Mouse (Mus musculus) limb, embryonic 13.5 days (tissue): ENCODE measurements around the gene Dip2c. TPM values are rescaled to one million over a fixed set of nuclear protein-coding genes. Genes with fewer than 3 reads are reported as not detected.

Experiments used
- ATAC-seq: fragments of 200-750 bp; cut with Nextera tagmentation; 2 replicates; pipeline ENCODE4 v1.8.0; 2017; ENCODE audit warnings: low read depth, moderate number of reproducible peaks, moderate TSS enrichment; ENCODE audit not compliant: low FRiP score
- H3K27ac ChIP-seq: fragments of 300-500 bp; sonication (generic); 2 replicates; pipeline ENCODE4 v1.5.1; 2015; ENCODE audit warnings: inconsistent platforms, mild to moderate bottlenecking, moderate library complexity
- H3K27me3 ChIP-seq: fragments of 300-500 bp; sonication (generic); 2 replicates; pipeline ENCODE4 v1.6.1; 2015; ENCODE audit warnings: mild to moderate bottlenecking, inconsistent platforms
- H3K36me3 ChIP-seq: fragments of 300-500 bp; sonication (generic); 2 replicates; pipeline ENCODE4 v1.6.1; 2015; ENCODE audit warnings: inconsistent platforms, mild to moderate bottlenecking, moderate library complexity
- H3K4me1 ChIP-seq: fragments of 300-500 bp; sonication (generic); 2 replicates; pipeline ENCODE4 v1.6.1; 2015; ENCODE audit warnings: inconsistent platforms
- H3K4me2 ChIP-seq: fragments of 300-500 bp; sonication (generic); replicated peaks from 2 replicates; pipeline ENCODE4 v1.6.1; 2015; ENCODE audit warnings: inconsistent platforms, mild to moderate bottlenecking, moderate library complexity
- H3K4me3 ChIP-seq: fragments of 300-500 bp; sonication (generic); 2 replicates; pipeline ENCODE4 v1.5.1; 2015; ENCODE audit warnings: moderate library complexity, mild to moderate bottlenecking, inconsistent platforms
- H3K9ac ChIP-seq: fragments of 300-500 bp; sonication (generic); 2 replicates; pipeline ENCODE4 v1.6.1; 2015; ENCODE audit warnings: mild to moderate bottlenecking, inconsistent platforms
- H3K9me3 ChIP-seq: fragments of 300-500 bp; sonication (generic); 2 replicates; pipeline ENCODE4 v1.6.1; 2016; ENCODE audit warnings: inconsistent platforms
- WGBS: fragments of 180-500 bp; shearing (Covaris S2); methylation state at CpG from one replicate; pipeline ENCODE4 v1.1.7; 2015; 5-methylcytosine and 5-hydroxymethylcytosine counted together
- polyA plus RNA-seq: library from polyadenylated mRNA; unstranded; fragments of >200 nt; fragmentation: Nextera tagmentation; extraction: Ambion mirVana; gene quantifications from 2 replicates; pipeline ENCODE4 v1.2.1, GENCODE M21; 2015

Gene Dip2c
- polyA plus RNA-seq, 1 experiment from 2014 or later: 5.7 TPM

DNA sequence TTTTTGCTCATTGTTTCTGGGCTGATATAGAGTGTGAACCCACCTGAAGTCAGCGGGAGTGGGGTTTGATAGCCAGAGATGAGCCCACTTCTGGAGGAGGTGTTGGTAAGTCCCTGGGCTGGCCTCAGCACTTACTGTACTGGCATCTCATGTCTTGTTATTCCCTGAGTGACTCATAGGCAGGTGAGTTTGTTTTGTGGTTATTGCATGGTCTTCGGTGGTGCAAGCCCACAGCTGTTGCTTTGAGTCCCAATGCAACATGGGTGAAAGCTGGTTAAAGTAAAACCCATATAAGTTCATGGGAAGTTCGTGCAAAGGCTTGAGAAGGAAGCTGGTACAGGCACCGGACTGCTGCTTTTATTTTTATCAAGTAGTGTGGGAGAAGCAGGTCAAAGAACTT is 64.0 kb downstream of the Dip2c start:
- Histone ChIP-seq H3K4me2 (no peak overlapping the region), H3K4me3 (no peak overlapping the region), H3K36me3 (no peaks in the 10 kb centered on the region), H3K9ac (no peak overlapping the region), H3K27ac (no peak overlapping the region), H3K9me3 (no peaks in the 10 kb centered on the region), H3K4me1 (no peaks in the 10 kb centered on the region), H3K27me3 (no peaks in the 10 kb centered on the region)
- ATAC-seq: no peak
- 86% methylated on average over 4 of the region's 4 CpGs for WGBS

GRCm38 (mm10) chr13:9342696-9343095 is 66.4 kb downstream of the Dip2c start:
- ATAC-seq: no peak
- H3K27me3 ChIP-seq: no peaks in the 10 kb centered on the region
- H3K4me2 ChIP-seq: no peak overlapping the region
- 89% methylated on average over 1 of the region's 1 CpGs for WGBS
- H3K9me3 ChIP-seq: no peaks in the 10 kb centered on the region
- H3K27ac ChIP-seq: no peak overlapping the region
- no peak overlapping the region for H3K4me3 ChIP-seq
- no peak overlapping the region for H3K9ac ChIP-seq
- H3K4me1 ChIP-seq: no peaks in the 10 kb centered on the region
- no peaks in the 10 kb centered on the region for H3K36me3 ChIP-seq

GRCm38 (mm10) chr13:9347448-9347847 is 71.1 kb downstream of the Dip2c start:
- H3K27me3 ChIP-seq: no peaks in the 10 kb centered on the region
- H3K4me3 ChIP-seq: no peak overlapping the region
- peaks cover 13% of the 10 kb centered on the region for H3K4me1 ChIP-seq
- WGBS: 86% methylated on average over 3 of the region's 3 CpGs
- no peak overlapping the region for H3K9ac ChIP-seq
- no peaks in the 10 kb centered on the region for H3K9me3 ChIP-seq
- no peak for ATAC-seq
- H3K36me3 ChIP-seq: no peaks in the 10 kb centered on the region
- H3K4me2 ChIP-seq: no peak overlapping the region
- H3K27ac ChIP-seq: no peak overlapping the region

GRCm38 (mm10) chr13:9350670-9351069 is 74.3 kb downstream of the Dip2c start:
- H3K4me1 ChIP-seq: peaks cover 13% of the 10 kb centered on the region
- ATAC-seq: peak; percentile 82
- no peak overlapping the region for H3K4me3 ChIP-seq
- no peaks in the 10 kb centered on the region for H3K36me3 ChIP-seq
- H3K4me2 ChIP-seq: no peak overlapping the region
- H3K27me3 ChIP-seq: no peaks in the 10 kb centered on the region
- peak overlapping the region; percentile 56; the same call in 1 of the 2 replicates for H3K27ac ChIP-seq
- WGBS: 52% methylated on average over 2 of the region's 2 CpGs
- no peaks in the 10 kb centered on the region for H3K9me3 ChIP-seq
- no peak overlapping the region for H3K9ac ChIP-seq

GRCm38 (mm10) chr13:9353890-9354289 is 77.6 kb downstream of the Dip2c start:
- H3K9ac ChIP-seq: no peak overlapping the region
- no peaks in the 10 kb centered on the region for H3K9me3 ChIP-seq
- 89% methylated on average over 1 of the region's 1 CpGs for WGBS
- H3K4me1 ChIP-seq: peaks cover 13% of the 10 kb centered on the region
- ATAC-seq: no peak
- no peaks in the 10 kb centered on the region for H3K27me3 ChIP-seq
- H3K36me3 ChIP-seq: no peaks in the 10 kb centered on the region
- no peak overlapping the region for H3K27ac ChIP-seq
- no peak overlapping the region for H3K4me3 ChIP-seq
- H3K4me2 ChIP-seq: no peak overlapping the region

- H3K4me1 ChIP-seq: peaks cover 9% of the 10 kb centered on the region
- H3K27ac ChIP-seq: no peak overlapping the region
- no peaks in the 10 kb centered on the region for H3K27me3 ChIP-seq
- no peak overlapping the region for H3K9ac ChIP-seq
- 73% methylated on average over 4 of the region's 4 CpGs for WGBS
- H3K36me3 ChIP-seq: no peaks in the 10 kb centered on the region
- no peak overlapping the region for H3K4me2 ChIP-seq
- H3K4me3 ChIP-seq: no peak overlapping the region
- no peaks in the 10 kb centered on the region for H3K9me3 ChIP-seq
- no peak for ATAC-seq
These were observed 79.0 kb downstream of the Dip2c start for GRCm38 (mm10) chr13:9355331-9355730.

GRCm38 (mm10) chr13:9361457-9361856 is 85.1 kb downstream of the Dip2c start:
- Histone ChIP-seq H3K4me3 (no peak overlapping the region), H3K27me3 (no peaks in the 10 kb centered on the region), H3K9ac (no peak overlapping the region), H3K27ac (no peak overlapping the region), H3K36me3 (no peaks in the 10 kb centered on the region), H3K9me3 (no peaks in the 10 kb centered on the region), H3K4me1 (no peaks in the 10 kb centered on the region), H3K4me2 (no peak overlapping the region)
- no peak for ATAC-seq
- WGBS: 82% methylated on average over 2 of the region's 2 CpGs

- 64% methylated on average over 1 of the region's 1 CpGs for WGBS
- ATAC-seq: no peak
These were observed 95.1 kb downstream of the Dip2c start for GRCm38 (mm10) chr13:9371387-9371786.

DNA sequence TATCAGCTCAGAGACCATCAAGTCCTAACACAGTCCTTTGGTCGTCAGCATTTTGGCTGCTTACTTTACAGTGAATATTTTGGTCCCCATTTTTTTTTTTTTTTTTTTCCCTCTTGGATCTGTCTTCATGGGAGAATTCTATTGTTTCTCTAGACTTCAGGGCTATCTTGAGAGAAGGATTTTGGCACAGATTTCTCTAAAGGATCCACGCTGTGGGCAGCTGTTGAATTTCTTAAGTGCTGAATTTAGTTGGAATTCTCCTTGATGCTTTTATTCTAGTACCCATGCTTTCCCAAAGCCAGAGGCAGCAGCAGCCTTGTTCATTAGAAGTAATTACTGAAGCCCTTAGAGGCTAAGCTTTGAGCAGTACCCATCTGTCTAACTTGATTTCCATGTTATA is 100.8 kb downstream of the Dip2c start:
- H3K36me3 ChIP-seq: no peaks in the 10 kb centered on the region
- H3K9me3 ChIP-seq: 0 out of 2 replicates have a peak, but pooled peaks cover 9% of the 10 kb centered on the region
- no peaks in the 10 kb centered on the region for H3K4me1 ChIP-seq
- no peak overlapping the region for H3K9ac ChIP-seq
- 61% methylated on average over 2 of the region's 2 CpGs for WGBS
- H3K4me2 ChIP-seq: no peak overlapping the region
- no peak overlapping the region for H3K27ac ChIP-seq
- no peak for ATAC-seq
- H3K4me3 ChIP-seq: no peak overlapping the region
- H3K27me3 ChIP-seq: no peaks in the 10 kb centered on the region

More at GRCm38 (mm10) chr13:9371387-9371786, 95.1 kb downstream of the Dip2c start:
- no peaks in the 10 kb centered on the region for H3K27me3 ChIP-seq
- no peaks in the 10 kb centered on the region for H3K9me3 ChIP-seq
- H3K36me3 ChIP-seq: no peaks in the 10 kb centered on the region
- H3K4me1 ChIP-seq: no peaks in the 10 kb centered on the region
- H3K27ac ChIP-seq: no peak overlapping the region
- no peak overlapping the region for H3K4me2 ChIP-seq
- no peak overlapping the region for H3K4me3 ChIP-seq
- no peak overlapping the region for H3K9ac ChIP-seq

DNA sequence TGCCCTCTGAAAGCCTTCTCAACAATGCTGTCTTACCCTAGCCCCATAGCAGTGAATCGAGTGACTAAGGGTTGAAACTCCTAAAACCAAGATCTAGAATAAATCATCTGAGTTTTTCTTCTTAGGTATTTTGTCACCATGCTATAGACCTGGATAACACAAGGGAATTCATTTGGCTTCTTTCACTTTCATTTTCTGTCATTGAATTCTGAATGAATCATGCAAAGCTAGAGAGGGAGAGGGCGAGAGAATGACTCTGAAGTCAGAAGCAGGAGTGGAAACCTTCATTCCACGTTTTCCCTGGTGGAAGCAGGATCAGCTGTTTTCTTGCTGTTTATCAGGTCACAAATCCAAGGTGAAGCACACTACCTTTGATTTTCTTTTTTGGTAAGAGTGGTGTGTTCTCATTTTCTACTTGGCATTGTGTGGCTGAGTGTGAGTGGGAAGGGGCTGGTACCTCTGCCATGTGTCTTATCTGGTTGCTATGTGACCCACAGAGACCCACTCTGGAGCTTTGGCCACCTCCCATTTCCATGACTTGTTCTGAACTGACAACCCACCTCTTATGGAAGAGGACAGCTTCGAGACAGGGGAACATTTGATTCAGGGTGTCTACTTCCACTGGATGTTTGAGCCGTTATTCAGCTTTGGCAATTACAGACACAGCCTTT is 104.5 kb downstream of the Dip2c start:
- no peak overlapping the region for H3K4me2 ChIP-seq
- 85% methylated on average over 5 of the region's 5 CpGs for WGBS
- no peak overlapping the region for H3K4me3 ChIP-seq
- no peaks in the 10 kb centered on the region for H3K36me3 ChIP-seq
- no peak overlapping the region for H3K9ac ChIP-seq
- H3K27me3 ChIP-seq: no peaks in the 10 kb centered on the region
- no peak overlapping the region for H3K27ac ChIP-seq
- 0 out of 2 replicates have a peak, but pooled peaks cover 7% of the 10 kb centered on the region for H3K4me1 ChIP-seq
- H3K9me3 ChIP-seq: 0 out of 2 replicates have a peak, but pooled peaks cover 9% of the 10 kb centered on the region
- no peak for ATAC-seq

DNA sequence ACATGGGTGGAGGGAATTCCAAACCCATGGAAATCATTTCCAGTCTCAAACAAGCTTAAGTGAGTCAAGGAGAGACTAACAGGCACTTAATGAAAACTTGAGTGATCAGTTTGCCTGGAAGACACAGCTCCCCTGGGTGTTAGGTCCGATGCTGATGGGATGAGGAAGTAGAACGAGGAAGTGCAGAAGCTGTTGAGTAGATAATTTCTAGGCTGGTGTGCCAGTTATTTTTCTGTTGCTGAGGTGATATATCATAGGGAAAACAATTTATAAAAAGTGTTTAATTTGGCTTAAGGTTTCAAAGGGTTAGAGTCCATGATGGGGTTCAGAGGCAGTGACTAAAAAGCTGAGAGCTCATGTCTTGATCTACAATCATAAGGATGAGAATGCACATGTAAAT is 111.7 kb downstream of the Dip2c start:
- H3K4me1 ChIP-seq: 0 out of 2 replicates have a peak, but pooled peaks cover 2% of the 10 kb centered on the region
- no peak for ATAC-seq
- H3K27me3 ChIP-seq: no peaks in the 10 kb centered on the region
- H3K9me3 ChIP-seq: 0 out of 2 replicates have a peak, but pooled peaks cover 7% of the 10 kb centered on the region
- H3K36me3 ChIP-seq: no peaks in the 10 kb centered on the region
- H3K9ac ChIP-seq: no peak overlapping the region
- no peak overlapping the region for H3K4me2 ChIP-seq
- H3K27ac ChIP-seq: no peak overlapping the region
- 93% methylated on average over 2 of the region's 2 CpGs for WGBS
- H3K4me3 ChIP-seq: no peak overlapping the region

- H3K9me3 ChIP-seq: 0 out of 2 replicates have a peak, but pooled peaks cover 7% of the 10 kb centered on the region
- H3K9ac ChIP-seq: no peak overlapping the region
- ATAC-seq: no peak
- no peaks in the 10 kb centered on the region for H3K4me1 ChIP-seq
- H3K27ac ChIP-seq: no peak overlapping the region
- no peak overlapping the region for H3K4me2 ChIP-seq
- 91% methylated on average over 1 of the region's 1 CpGs for WGBS
- no peak overlapping the region for H3K4me3 ChIP-seq
- H3K36me3 ChIP-seq: no peaks in the 10 kb centered on the region
- no peaks in the 10 kb centered on the region for H3K27me3 ChIP-seq
These were observed 113.0 kb downstream of the Dip2c start for GRCm38 (mm10) chr13:9389334-9389733.
